Mouse (Mus musculus): ENCODE measurements around the gene Arhgap10.
A peak's percentile ranks its signal among the peaks of the same experiment; 100 is the strongest.

Gene Arhgap10

GRCm38 (mm10) chr8:77517301-77518200 is at the start of gene Arhgap10:
Gene Arhgap10 (minus strand): TSS chr8:77517953.
- DNase-seq (ENCODE audit: low read depth, low spot score): peak; percentile 50

- no peak for DNase-seq (ENCODE audit: low read depth, low spot score)
Measured at GRCm38 (mm10) chr8:77561441-77561840, 43.7 kb upstream of the Arhgap10 start.

DNA sequence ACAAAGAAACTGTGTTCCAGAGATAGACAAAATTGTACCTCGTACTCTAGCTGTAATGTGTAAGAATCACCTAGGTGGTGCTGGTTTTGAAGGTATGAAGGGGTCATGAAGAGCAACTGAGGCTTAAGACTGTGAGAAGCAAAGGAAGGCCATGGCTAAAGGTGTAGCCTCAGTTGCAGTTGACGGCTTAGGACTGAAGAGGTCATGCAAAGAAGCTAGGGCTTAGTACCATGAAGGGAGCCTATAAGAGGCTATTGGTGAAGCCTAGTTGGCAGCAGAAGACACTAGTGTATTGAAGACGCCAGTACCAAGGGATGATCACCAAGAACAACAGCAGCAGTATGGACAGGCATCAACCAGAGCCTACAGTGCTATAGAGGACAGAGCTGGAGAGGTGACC is 34.7 kb upstream of the Arhgap10 start:
- DNase-seq (ENCODE audit: low read depth, low spot score): no peak

GRCm38 (mm10) chr8:77549881-77550580 is 32.3 kb upstream of the Arhgap10 start:
- no peak for DNase-seq (ENCODE audit: low read depth, low spot score)

DNA sequence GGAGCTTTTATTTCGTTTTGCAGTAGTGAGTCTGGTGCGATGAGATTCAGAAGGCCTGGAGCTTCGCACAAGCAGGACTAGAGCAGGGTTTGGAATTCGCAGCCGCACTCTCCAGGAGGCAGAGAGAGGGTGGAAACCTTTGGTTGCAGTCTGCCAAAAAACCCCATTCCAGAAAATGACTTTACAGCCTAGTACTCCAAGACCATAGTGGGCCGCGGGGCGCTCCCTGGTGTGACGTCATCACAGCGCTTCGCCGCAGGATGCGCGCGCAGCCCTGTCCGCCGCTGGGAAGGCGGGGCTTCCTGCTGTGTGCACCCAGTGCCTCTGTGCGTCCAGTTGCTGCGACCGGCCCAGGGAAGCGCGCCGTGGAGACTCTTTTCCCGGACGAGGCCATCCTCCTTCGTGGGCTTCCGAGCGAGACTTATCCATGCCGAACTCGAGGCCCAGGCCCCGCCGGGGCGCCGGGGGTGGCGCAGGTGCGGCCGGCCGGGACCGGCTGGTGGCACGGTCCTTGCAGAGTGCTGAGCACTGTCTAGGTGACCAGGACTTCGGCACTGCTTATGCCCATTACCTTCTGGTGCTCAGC is 31.5 kb upstream of the Arhgap10 start, which contains the start of gene Prmt9:
Gene Prmt9, plus strand, starts transcription at position 277 of the 586 bp plus-strand sequence.
- peak; percentile 80 for DNase-seq (ENCODE audit: low read depth, low spot score)

GRCm38 (mm10) chr8:77545616-77546015 is 27.9 kb upstream of the Arhgap10 start:
- DNase-seq (ENCODE audit: low read depth, low spot score): no peak

GRCm38 (mm10) chr8:77544428-77544827 is 26.7 kb upstream of the Arhgap10 start:
- no peak for DNase-seq (ENCODE audit: low read depth, low spot score)

DNA sequence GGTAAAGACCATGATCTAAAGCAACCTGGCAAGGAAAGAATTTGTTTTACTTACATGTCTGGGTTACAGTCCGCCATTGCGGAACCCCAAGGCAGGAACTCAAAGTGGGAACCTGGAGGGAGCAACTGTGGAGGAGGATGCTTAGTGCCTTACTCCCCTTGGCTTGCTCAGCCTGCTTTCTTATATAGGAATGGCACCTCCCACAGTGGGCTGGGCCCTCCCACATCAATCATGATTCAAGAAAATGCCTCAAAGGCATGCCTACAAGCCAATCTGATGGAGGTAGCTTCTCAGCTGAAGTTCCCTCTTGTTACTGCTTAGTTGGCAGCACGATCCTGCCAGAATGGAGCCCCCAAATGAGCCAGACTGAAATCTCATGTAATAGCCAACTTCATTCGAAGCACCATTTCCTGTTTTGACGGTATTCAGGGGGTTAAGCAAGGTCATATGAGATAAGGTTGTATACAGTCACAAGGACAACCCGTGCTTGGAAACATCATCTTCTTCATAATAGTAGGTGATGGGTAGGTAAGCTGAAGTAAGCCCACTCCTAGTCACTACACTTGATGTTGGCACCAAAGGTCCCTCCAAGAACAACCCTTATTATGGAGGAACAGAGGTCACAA is 25.5 kb upstream of the Arhgap10 start:
- DNase-seq (ENCODE audit: low read depth, low spot score): no peak

DNA sequence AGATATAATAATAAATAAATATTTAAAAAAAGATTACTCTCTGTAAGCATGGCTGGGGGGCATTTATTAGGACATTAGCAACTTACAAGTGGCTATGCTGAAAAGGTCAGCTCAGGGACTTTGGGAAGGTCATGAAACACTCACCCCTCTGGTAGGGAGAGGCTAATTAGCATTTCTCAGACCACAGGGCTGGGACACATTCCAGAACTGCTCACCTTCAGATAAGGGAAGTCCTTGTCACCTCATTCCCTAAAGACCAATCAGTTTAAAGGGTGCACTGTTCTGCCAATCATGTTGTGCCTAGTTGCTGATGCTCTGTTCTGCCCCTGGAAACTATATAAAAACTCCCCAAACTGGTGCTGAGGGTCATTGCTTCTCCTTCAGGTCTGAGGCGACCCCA is 20.5 kb upstream of the Arhgap10 start:
- no peak for DNase-seq (ENCODE audit: low read depth, low spot score)

DNA sequence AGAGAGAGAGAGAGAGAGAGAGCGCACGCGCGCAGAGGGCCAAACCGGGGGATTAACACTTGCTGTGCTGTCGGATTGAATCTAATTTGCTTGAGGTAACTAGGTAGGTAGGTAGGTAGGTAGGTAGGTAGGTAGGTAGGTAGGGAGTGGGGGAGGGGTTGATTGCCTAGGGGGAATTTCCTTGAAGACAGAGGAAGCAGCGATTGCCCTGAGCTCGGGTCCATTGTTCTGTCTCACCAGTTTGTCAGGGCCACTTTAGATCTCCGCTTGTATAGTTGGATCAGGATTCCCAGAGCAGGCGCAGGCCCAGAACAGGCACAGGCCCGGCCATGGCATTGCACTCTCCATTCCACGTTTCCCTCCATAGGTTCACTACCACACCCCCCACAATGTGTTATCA is 19.1 kb upstream of the Arhgap10 start:
- DNase-seq (ENCODE audit: low read depth, low spot score): no peak

- no peak for DNase-seq (ENCODE audit: low read depth, low spot score)
Measured at GRCm38 (mm10) chr8:77535026-77535595, 17.4 kb upstream of the Arhgap10 start.

GRCm38 (mm10) chr8:77534358-77534992 is 16.7 kb upstream of the Arhgap10 start:
- DNase-seq (ENCODE audit: low read depth, low spot score): no peak

- DNase-seq (ENCODE audit: low read depth, low spot score): no peak
Measured at GRCm38 (mm10) chr8:77526130-77526529, 8.4 kb upstream of the Arhgap10 start.

GRCm38 (mm10) chr8:77524906-77525305 is 7.2 kb upstream of the Arhgap10 start:
- DNase-seq (ENCODE audit: low read depth, low spot score): no peak

DNA sequence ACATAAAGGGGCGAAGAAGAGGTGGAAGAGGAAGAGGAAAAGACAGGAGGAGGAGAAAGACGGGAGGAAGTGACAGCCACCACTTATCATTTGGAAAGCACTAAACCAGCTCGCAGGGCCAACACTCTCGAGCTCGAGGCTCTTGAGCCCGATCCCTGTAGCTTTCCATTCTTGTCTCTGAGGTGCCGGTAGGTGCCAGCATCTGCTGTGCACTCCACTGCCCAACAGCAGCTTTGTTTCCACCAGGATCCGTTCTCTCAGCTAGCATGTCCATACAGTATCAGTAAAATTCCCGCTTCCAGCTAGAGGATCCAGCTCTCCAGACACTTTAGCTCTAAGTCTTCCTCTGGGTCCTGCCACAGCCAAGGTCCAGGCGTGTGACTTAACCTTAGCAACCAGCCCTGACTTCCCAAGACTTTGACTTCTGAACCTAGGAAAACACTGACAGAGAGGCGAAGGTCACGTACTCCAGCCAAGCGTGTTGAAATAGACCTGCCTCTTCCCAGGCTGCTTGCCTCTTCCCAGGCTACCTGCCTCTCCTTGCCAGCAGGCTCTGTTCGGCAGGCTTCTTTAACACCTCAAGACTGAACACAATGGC is 6.4 kb upstream of the Arhgap10 start:
- DNase-seq (ENCODE audit: low read depth, low spot score): no peak

DNA sequence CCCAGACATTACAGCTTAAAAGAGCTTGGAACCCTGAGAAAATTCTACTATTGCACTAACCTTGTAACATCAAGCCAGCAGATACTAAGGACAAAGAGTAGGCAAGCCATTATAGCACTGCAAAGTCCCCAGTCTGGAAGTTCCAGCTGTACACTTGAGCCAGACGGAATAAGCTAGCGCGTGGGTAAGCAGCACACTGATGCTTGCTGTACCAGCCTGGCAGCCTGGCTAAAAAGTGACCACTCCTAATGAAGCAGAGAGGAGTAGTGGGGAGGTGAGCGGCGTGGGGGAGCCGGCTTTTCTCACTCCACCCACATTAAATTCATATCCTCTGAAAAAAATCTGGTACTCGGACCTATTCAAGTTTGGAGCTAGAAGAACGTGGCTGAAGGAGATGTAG is 5.2 kb upstream of the Arhgap10 start:
- no peak for DNase-seq (ENCODE audit: low read depth, low spot score)

DNA sequence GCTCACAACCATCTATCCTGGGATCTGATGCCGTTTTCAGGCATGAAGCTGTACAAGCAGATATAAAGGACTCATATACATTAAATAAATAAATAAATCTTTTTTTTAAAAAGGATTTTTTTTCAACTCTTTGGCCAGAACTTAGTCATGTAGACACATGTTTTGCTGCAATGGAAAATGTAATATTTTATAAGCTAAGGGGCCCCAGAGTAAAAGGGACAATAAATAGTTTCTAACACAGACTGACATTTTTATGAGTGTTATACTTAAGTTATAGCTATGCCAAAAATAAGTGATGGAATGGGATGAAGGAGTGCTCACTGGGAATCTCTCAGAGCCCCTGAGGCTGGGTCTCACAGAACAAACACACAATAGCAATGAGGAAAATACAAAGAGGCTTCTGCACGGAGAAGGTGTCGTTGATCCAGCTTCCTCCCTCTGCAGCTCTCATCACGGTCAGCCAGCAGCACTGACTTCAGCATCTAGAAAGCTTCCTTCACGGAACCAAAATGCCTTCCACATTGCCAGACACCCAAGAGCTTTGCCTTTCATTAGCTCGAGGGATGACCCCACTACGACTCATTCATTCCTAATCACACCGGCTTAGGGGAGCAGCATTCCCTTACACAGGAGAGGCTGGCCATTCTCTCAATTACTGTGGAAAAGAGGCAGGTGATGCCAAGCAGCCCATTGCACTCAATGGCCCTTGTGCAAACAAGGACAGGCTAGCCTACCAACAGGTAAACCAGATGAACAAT is 3.5 kb upstream of the Arhgap10 start:
- no peak for DNase-seq (ENCODE audit: low read depth, low spot score)

GRCm38 (mm10) chr8:77520601-77521000 is 2.8 kb upstream of the Arhgap10 start:
- DNase-seq (ENCODE audit: low read depth, low spot score): no peak

DNA sequence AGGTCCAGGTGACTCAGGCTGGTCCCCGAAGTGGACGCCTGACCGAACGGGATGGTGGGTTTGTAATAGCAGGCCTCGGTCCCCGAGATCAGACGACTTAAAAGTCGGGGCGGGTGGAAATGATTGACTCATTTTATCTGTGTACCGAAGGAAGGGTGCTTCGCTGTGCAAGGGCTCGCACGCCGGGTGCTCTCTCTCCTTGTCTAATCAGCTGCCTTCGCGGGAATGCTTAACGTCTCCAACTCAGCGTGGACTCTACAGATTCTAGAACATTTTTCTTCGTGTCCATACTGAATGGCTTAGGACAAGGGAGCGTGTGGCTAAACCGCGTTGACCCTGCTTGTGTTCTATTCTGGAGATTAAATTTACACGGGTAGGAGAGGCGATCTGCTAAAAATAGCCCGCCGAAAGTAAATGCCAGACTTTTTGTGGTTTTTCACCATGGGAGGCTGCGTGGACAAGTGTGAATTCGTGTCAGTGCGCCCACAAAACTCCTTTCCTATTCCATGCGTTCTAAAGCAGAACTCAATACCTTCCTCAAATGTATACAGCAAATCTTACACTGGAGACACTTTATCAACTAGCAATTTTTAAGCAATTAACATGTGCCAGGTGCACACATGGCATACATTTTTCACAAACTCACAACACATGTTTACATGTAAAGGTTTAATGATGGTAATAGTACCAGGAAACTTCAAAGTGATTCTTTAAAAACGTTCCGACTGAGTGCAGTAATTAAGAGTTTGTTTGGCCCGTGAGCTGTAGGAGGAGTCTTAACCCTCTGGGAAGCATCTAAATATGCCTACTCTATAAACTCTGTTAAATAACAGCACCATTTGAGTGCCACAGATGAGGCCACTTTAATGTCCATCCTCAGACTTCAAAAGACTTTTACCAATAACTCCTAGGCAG is 705 bp upstream of the Arhgap10 start:
- no peak for DNase-seq (ENCODE audit: low read depth, low spot score)

All from retina, adult 2 months (tissue).